Mouse (Mus musculus) spleen, adult 2 months (tissue): ENCODE measurements around the gene Cish. TPM values are rescaled to one million over a fixed set of nuclear protein-coding genes. Genes with fewer than 3 reads are reported as not detected.

Experiments used
- DNase-seq, 2 experiments: peaks; one replicate each; pipeline versions ENCODE4 v3.0.0 to v3.0.0-alpha.2; 2012 to 2021; ENCODE audit warnings: low spot score in 2 of 2, low read depth in 1 of 2
- H3K27ac ChIP-seq: fragments of 200-500 bp; 2 replicates; pipeline ENCODE4 v1.5.1; 2012; ENCODE audit warnings: low read length, inconsistent platforms; ENCODE audit not compliant: insufficient read depth
- H3K27me3 ChIP-seq: fragments of 200-500 bp; 2 replicates; pipeline ENCODE4 v1.6.1; 2012; ENCODE audit warnings: mild to moderate bottlenecking, moderate library complexity, low read length, inconsistent platforms; ENCODE audit not compliant: control insufficient read depth, insufficient read depth
- H3K36me3 ChIP-seq: fragments of 200-500 bp; 2 replicates; pipeline ENCODE4 v1.6.1; 2012; ENCODE audit warnings: mild to moderate bottlenecking, low read length, inconsistent platforms; ENCODE audit not compliant: control insufficient read depth, insufficient read depth
- H3K4me1 ChIP-seq: fragments of 200-500 bp; 2 replicates; pipeline ENCODE4 v1.6.1; 2011; ENCODE audit warnings: inconsistent platforms; ENCODE audit not compliant: control insufficient read depth, insufficient read depth, insufficient read length
- H3K4me3 ChIP-seq: fragments of 200-500 bp; 2 replicates; pipeline ENCODE4 v1.5.1; 2011; ENCODE audit warnings: mild to moderate bottlenecking, inconsistent platforms; ENCODE audit not compliant: insufficient read depth, insufficient read length; ENCODE audit errors: extremely low read depth
- CTCF ChIP-seq: fragments of 200-500 bp; IDR thresholded peaks from 2 replicates; pipeline ENCODE4 v1.5.1; 2011; ENCODE audit warnings: mild to moderate bottlenecking, inconsistent platforms; ENCODE audit not compliant: insufficient read depth, insufficient read length, insufficient replicate concordance; ENCODE audit errors: extremely low read depth
- POLR2A ChIP-seq: fragments of 200-500 bp; IDR thresholded peaks from 2 replicates; pipeline ENCODE4 v1.6.1; 2011; ENCODE audit warnings: low read depth, low read length, inconsistent platforms
- WGBS: fragments of 180-500 bp; shearing (Covaris S2); methylation state at CpG from one replicate; pipeline ENCODE4 v1.1.7; 2018; 5-methylcytosine and 5-hydroxymethylcytosine counted together
- polyA plus RNA-seq: library from polyadenylated mRNA; depleted of rRNA; stranded (reverse); fragments of >200 nt; gene quantifications from 2 replicates; pipeline ENCODE4 v1.2.3, GENCODE M21; 2012

Gene Cish
- polyA plus RNA-seq, 1 experiment = 9.3 TPM

- Histone ChIP-seq H3K4me3 (no peak overlapping the region), H3K27ac (no peak overlapping the region), H3K27me3 (no peaks in the 10 kb centered on the region), H3K36me3 (peaks cover 23% of the 10 kb centered on the region), H3K4me1 (no peaks in the 10 kb centered on the region)
- TF ChIP-seq POLR2A (no peak), CTCF (no peak)
- WGBS = 87% methylated on average over 3 of the region's 3 CpGs
- DNase-seq = no peak
Observed at GRCm38 (mm10) chr9:107255596-107255995, 40.2 kb upstream of the Cish start.

- DNase-seq = no peak
- TF ChIP-seq POLR2A (no peak), CTCF (no peak)
- peaks cover 28% of the 10 kb centered on the region for H3K36me3 ChIP-seq
- no peaks in the 10 kb centered on the region; the same call in 1 of the 2 replicates for H3K4me1 ChIP-seq
- no peak overlapping the region for H3K4me3 ChIP-seq
- no peaks in the 10 kb centered on the region for H3K27me3 ChIP-seq
- WGBS = 84% methylated on average over 6 of the region's 6 CpGs
- no peak overlapping the region for H3K27ac ChIP-seq
Observed at GRCm38 (mm10) chr9:107259571-107259970, 36.3 kb upstream of the Cish start.

GRCm38 (mm10) chr9:107260429-107260828 lies 35.4 kb upstream of the Cish start:
- Histone ChIP-seq H3K36me3 (peaks cover 27% of the 10 kb centered on the region), H3K4me1 (no peaks in the 10 kb centered on the region; the same call in 1 of the 2 replicates), H3K27ac (no peak overlapping the region), H3K4me3 (no peak overlapping the region), H3K27me3 (no peaks in the 10 kb centered on the region)
- DNase-seq = no peak
- no peak for TF ChIP-seq CTCF
- no peak for TF ChIP-seq POLR2A
- WGBS = 80% methylated on average over 2 of the region's 2 CpGs

- Histone ChIP-seq H3K27me3 (no peaks in the 10 kb centered on the region), H3K36me3 (peaks cover 27% of the 10 kb centered on the region), H3K27ac (no peak overlapping the region), H3K4me3 (no peak overlapping the region), H3K4me1 (no peaks in the 10 kb centered on the region; the same call in 1 of the 2 replicates)
- DNase-seq = peak in 1 of 2 experiments; percentile 17
- WGBS = 15% methylated on average over 8 of the region's 8 CpGs
- no peak for TF ChIP-seq CTCF
- no peak for TF ChIP-seq POLR2A
Observed at GRCm38 (mm10) chr9:107260836-107261235, 35.0 kb upstream of the Cish start.

GRCm38 (mm10) chr9:107261792-107262191 lies 34.0 kb upstream of the Cish start:
- WGBS = 80% methylated on average over 6 of the region's 6 CpGs
- no peak overlapping the region for H3K27ac ChIP-seq
- no peaks in the 10 kb centered on the region; the same call in 1 of the 2 replicates for H3K4me1 ChIP-seq

GRCm38 (mm10) chr9:107262375-107262774 lies 33.5 kb upstream of the Cish start:
- H3K4me3 ChIP-seq = no peak overlapping the region
- H3K27ac ChIP-seq = no peak overlapping the region
- H3K36me3 ChIP-seq = peaks cover 16% of the 10 kb centered on the region
- 89% methylated on average over 7 of the region's 7 CpGs for WGBS
- TF ChIP-seq CTCF = no peak
- TF ChIP-seq POLR2A = no peak
- no peaks in the 10 kb centered on the region; the same call in 1 of the 2 replicates for H3K4me1 ChIP-seq
- no peaks in the 10 kb centered on the region for H3K27me3 ChIP-seq
- DNase-seq = no peak

More at GRCm38 (mm10) chr9:107261792-107262191, 34.0 kb upstream of the Cish start:
- TF ChIP-seq POLR2A = no peak
- no peak for TF ChIP-seq CTCF
- Histone ChIP-seq H3K4me3 (no peak overlapping the region), H3K36me3 (peaks cover 19% of the 10 kb centered on the region), H3K27me3 (no peaks in the 10 kb centered on the region)
- DNase-seq = no peak

- DNase-seq = no peak
Observed at GRCm38 (mm10) chr9:107263912-107264311, 31.9 kb upstream of the Cish start.

More at GRCm38 (mm10) chr9:107263912-107264311, 31.9 kb upstream of the Cish start:
- Histone ChIP-seq H3K36me3 (peaks cover 14% of the 10 kb centered on the region), H3K27me3 (no peaks in the 10 kb centered on the region), H3K27ac (no peak overlapping the region), H3K4me1 (no peaks in the 10 kb centered on the region; the same call in 1 of the 2 replicates), H3K4me3 (no peak overlapping the region)
- WGBS = 72% methylated on average over 5 of the region's 5 CpGs
- TF ChIP-seq POLR2A = no peak
- TF ChIP-seq CTCF = no peak
